Mouse (Mus musculus) forebrain, embryonic 11.5 days (tissue): ENCODE measurements around the gene Stmn3. TPM values are rescaled to one million over a fixed set of nuclear protein-coding genes. Genes with fewer than 3 reads are reported as not detected.

ENCODE experiments used
- ATAC-seq: fragments of 200-750 bp; cut with Nextera tagmentation; replicated peaks from 2 replicates; pipeline ENCODE4 v1.8.0; 2017; ENCODE audit warnings: moderate TSS enrichment; ENCODE audit not compliant: low FRiP score
- DNase-seq: peaks from one replicate; pipeline ENCODE4 v3.0.0-alpha.2; 2017; ENCODE audit warnings: low spot score
- H3K27ac ChIP-seq: fragments of 300-500 bp; sonication (generic); 2 replicates; pipeline ENCODE4 v1.5.1; 2014; ENCODE audit warnings: low read depth, low read length
- H3K27me3 ChIP-seq: fragments of 300-500 bp; sonication (generic); 2 replicates; pipeline ENCODE4 v1.6.1; 2014; ENCODE audit warnings: mild to moderate bottlenecking, low read length, mixed read lengths; ENCODE audit not compliant: control insufficient read depth, insufficient read depth
- H3K36me3 ChIP-seq: fragments of 300-500 bp; sonication (generic); 2 replicates; pipeline ENCODE4 v1.6.1; 2014; ENCODE audit warnings: mild to moderate bottlenecking, low read length, moderate library complexity, mixed read lengths; ENCODE audit not compliant: control insufficient read depth, insufficient read depth
- H3K4me1 ChIP-seq: fragments of 300-500 bp; sonication (generic); replicated peaks from 2 replicates; pipeline ENCODE4 v1.6.1; 2014; ENCODE audit warnings: low read length, mixed read lengths; ENCODE audit not compliant: control insufficient read depth, insufficient read depth
- H3K4me2 ChIP-seq: fragments of 300-500 bp; sonication (generic); 2 replicates; pipeline ENCODE4 v1.6.1; 2014; ENCODE audit warnings: low read depth, mild to moderate bottlenecking, low read length, moderate library complexity, mixed read lengths; ENCODE audit not compliant: severe bottlenecking
- H3K4me3 ChIP-seq: fragments of 300-500 bp; sonication (generic); 2 replicates; pipeline ENCODE4 v1.5.1; 2014; ENCODE audit warnings: low read depth, low read length
- H3K9ac ChIP-seq: fragments of 300-500 bp; sonication (generic); 2 replicates; pipeline ENCODE4 v1.6.1; 2014; ENCODE audit warnings: low read length
- H3K9me3 ChIP-seq: fragments of 300-500 bp; sonication (generic); 2 replicates; pipeline ENCODE4 v1.6.1; 2016; ENCODE audit warnings: low read length, mixed read lengths; ENCODE audit not compliant: control insufficient read depth
- WGBS: fragments of 180-500 bp; shearing (Covaris S2); extraction: QIAGEN DNeasy Blood & Tissue Kit; methylation state at CpG from one replicate; pipeline ENCODE4 v1.1.7; 2014; 5-methylcytosine and 5-hydroxymethylcytosine counted together
- polyA plus RNA-seq: library from polyadenylated mRNA; unstranded; fragments of >200 nt; fragmentation: Nextera tagmentation; extraction: Ambion mirVana; gene quantifications from 2 replicates; pipeline ENCODE4 v1.2.1, GENCODE M21; 2014

Stmn3 gene
- polyA plus RNA-seq: 212 and 228 TPM in 2 replicates

- Histone ChIP-seq H3K27me3 (peaks cover 5% of the 10 kb centered on the region; the same call in 1 of the 2 replicates), H3K9me3 (no peaks in the 10 kb centered on the region)
Observed at GRCm38 (mm10) chr2:181314080-181314810, at the start of gene Stmn3. Gene Stmn3, minus strand, starts transcription at chr2:181314500.

DNA sequence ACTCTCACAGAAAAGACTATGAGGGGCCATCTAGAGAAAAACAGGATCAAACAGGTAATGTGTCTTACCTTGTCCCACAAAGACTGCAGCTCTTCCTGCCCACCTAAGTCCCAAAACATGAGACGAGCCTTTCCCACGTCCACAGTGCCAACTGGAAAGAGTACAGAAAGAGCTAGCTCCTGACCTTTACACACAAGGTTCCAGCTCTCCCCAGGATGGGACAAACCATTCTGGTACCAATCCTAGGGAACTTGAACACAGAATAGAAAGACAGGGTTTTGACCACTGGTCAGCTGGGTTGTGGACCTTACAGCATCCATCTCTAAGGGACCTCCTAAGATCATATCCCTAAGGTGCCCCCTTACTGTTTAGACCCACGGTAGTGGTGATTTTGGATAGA, 49.6 kb upstream of the Stmn3 start:
- ATAC-seq (no peak), DNase-seq (no peak)
- WGBS: 79% methylated on average over 3 of the region's 3 CpGs
- peaks cover 8% of the 10 kb centered on the region; the same call in 1 of the 2 replicates for H3K36me3 ChIP-seq
- peak overlapping the region; percentile 84 for H3K4me3 ChIP-seq
- H3K27me3 ChIP-seq: no peaks in the 10 kb centered on the region
- no peaks in the 10 kb centered on the region for H3K9me3 ChIP-seq
- H3K9ac ChIP-seq: peak overlapping the region; percentile 78
- peak overlapping the region; percentile 72 for H3K4me2 ChIP-seq
- H3K4me1 ChIP-seq: peaks cover 8% of the 10 kb centered on the region; the same call in 1 of the 2 replicates
- no peak overlapping the region for H3K27ac ChIP-seq

More at GRCm38 (mm10) chr2:181314080-181314810, at the start of gene Stmn3:
- WGBS: 3% methylated on average over 23 of the region's 23 CpGs
- peak within 1 kb of the TSS; percentile 57 for H3K27ac ChIP-seq
- H3K36me3 ChIP-seq: no peaks in the 10 kb centered on the region
- DNase-seq: peak; percentile 89
- peaks cover 3% of the 10 kb centered on the region; the same call in 1 of the 2 replicates for H3K4me1 ChIP-seq
- peak; percentile 86 for ATAC-seq
- peak within 1 kb of the TSS; percentile 86 for H3K4me2 ChIP-seq
- peak within 1 kb of the TSS; percentile 60 for H3K4me3 ChIP-seq
- H3K9ac ChIP-seq: peak within 1 kb of the TSS; percentile 86

DNA sequence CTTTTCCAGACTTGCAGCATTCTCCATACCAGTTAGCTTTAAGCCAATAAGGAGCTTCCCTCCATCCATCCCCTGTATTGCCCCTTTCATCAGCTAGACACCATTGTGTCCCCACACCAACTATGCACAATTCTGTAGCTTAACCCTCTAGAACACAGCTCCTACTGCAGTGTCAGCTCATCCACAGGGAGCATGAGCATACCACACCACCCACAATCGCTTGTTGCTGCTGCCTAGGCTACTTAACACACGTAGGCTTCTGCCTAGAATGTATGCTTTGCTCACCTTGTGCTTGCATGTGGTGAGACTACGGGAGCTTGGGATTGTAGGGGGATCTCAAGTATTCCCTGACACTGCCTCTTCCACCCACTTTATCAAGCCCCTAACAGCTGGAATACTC, 42.5 kb upstream of the Stmn3 start:
- H3K4me3 ChIP-seq: no peak overlapping the region
- no peak overlapping the region for H3K27ac ChIP-seq
- H3K4me2 ChIP-seq: no peak overlapping the region
- no peaks in the 10 kb centered on the region for H3K4me1 ChIP-seq
- H3K36me3 ChIP-seq: peaks cover 6% of the 10 kb centered on the region; the same call in 1 of the 2 replicates
- 80% methylated on average over 3 of the region's 3 CpGs for WGBS
- ATAC-seq (no peak), DNase-seq (no peak)
- H3K27me3 ChIP-seq: no peaks in the 10 kb centered on the region
- no peak overlapping the region for H3K9ac ChIP-seq
- H3K9me3 ChIP-seq: no peaks in the 10 kb centered on the region

GRCm38 (mm10) chr2:181342766-181343165, 28.5 kb upstream of the Stmn3 start:
- H3K4me1 ChIP-seq: no peaks in the 10 kb centered on the region
- H3K27me3 ChIP-seq: no peaks in the 10 kb centered on the region
- no peak for DNase-seq
- H3K36me3 ChIP-seq: peaks cover 2% of the 10 kb centered on the region
- no peaks in the 10 kb centered on the region for H3K9me3 ChIP-seq
- no peak for ATAC-seq
- no peak overlapping the region for H3K4me3 ChIP-seq
- no peak overlapping the region for H3K4me2 ChIP-seq
- no peak overlapping the region for H3K9ac ChIP-seq
- WGBS: 93% methylated on average over 6 of the region's 6 CpGs
- no peak overlapping the region for H3K27ac ChIP-seq

DNA sequence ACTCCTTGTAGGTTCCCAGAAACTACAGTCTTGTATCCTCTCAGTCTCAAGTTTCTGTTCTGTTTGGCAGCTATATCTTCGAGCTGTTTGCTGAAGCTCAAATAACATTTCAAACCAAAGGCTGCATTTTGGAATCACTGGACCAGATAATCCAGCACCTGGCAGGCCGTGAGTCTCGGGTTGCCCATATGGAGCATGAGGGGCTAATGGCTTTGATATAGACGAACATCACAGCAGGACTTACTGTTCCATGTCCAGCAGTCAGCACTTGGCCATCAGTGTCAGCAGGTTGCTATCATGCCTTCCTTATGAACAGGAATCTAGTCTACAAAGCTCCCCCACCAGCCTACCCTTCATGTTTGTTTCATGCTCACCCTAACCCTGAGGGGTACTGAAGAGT, 26.1 kb upstream of the Stmn3 start:
- DNase-seq (no peak), ATAC-seq (no peak)
- H3K4me3 ChIP-seq: no peak overlapping the region
- no peaks in the 10 kb centered on the region for H3K9me3 ChIP-seq
- no peak overlapping the region for H3K4me2 ChIP-seq
- H3K27me3 ChIP-seq: no peaks in the 10 kb centered on the region
- no peaks in the 10 kb centered on the region for H3K4me1 ChIP-seq
- WGBS: 91% methylated on average over 4 of the region's 4 CpGs
- H3K9ac ChIP-seq: no peak overlapping the region
- H3K27ac ChIP-seq: no peak overlapping the region
- H3K36me3 ChIP-seq: no peaks in the 10 kb centered on the region; the same call in 1 of the 2 replicates

- Histone ChIP-seq H3K27me3 (no peaks in the 10 kb centered on the region), H3K9ac (no peak overlapping the region), H3K27ac (no peak overlapping the region), H3K36me3 (no peaks in the 10 kb centered on the region; the same call in 1 of the 2 replicates), H3K9me3 (no peaks in the 10 kb centered on the region), H3K4me3 (no peak overlapping the region), H3K4me1 (no peaks in the 10 kb centered on the region), H3K4me2 (no peak overlapping the region)
- 0 out of 2 replicates have a peak, but pooled peaks have one; percentile 42 for ATAC-seq
- DNase-seq: peak; percentile 70
- WGBS: 56% methylated on average over 3 of the region's 3 CpGs
Observed at GRCm38 (mm10) chr2:181334023-181334422, 19.7 kb upstream of the Stmn3 start.

DNA sequence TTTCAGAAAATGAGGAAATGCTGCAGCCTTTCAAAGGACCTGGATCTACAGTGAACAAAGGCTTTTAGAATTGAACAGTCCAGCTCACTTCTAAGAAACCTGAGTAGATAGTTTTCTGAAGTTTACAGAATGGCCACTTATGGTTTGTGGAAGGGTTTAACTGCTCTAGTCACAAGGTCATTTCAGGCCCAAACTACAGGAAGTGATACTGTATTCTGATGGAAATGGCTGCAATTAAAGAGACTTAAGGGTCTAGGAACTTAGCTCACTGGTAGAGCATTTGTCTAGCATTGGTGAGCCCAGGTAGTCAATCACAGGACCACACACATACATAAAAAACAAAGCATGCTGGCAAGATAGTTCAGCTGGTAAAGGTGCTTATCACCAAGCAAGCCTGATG, 18.2 kb upstream of the Stmn3 start:
- DNase-seq (no peak), ATAC-seq (no peak)
- no peaks in the 10 kb centered on the region for H3K9me3 ChIP-seq
- no peak overlapping the region for H3K4me3 ChIP-seq
- no peaks in the 10 kb centered on the region; the same call in 1 of the 2 replicates for H3K36me3 ChIP-seq
- no peak overlapping the region for H3K4me2 ChIP-seq
- H3K4me1 ChIP-seq: no peaks in the 10 kb centered on the region
- H3K27ac ChIP-seq: no peak overlapping the region
- H3K9ac ChIP-seq: no peak overlapping the region
- H3K27me3 ChIP-seq: no peaks in the 10 kb centered on the region

DNA sequence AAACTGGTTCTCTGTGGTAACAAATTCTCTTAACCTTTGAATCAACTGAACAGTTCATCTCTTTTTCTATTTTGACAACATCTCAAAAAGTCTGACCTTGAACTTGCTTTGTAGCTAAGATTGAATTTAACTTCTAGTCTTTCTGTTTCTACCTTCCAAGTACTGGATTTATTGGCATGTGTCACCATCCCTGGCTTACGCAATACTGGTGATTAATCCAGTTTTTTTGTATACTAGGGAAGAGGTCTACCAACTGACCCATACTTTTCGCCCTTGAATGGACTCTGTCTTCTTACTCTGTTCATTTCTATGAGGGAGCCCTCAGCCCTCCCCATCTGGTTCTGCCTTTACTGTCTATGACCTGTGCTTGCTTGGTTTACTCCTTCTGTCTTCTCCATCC, 11.8 kb upstream of the Stmn3 start:
- Histone ChIP-seq H3K27ac (no peak overlapping the region), H3K27me3 (no peaks in the 10 kb centered on the region), H3K9me3 (no peaks in the 10 kb centered on the region), H3K4me2 (no peak overlapping the region), H3K4me3 (no peak overlapping the region), H3K9ac (no peak overlapping the region), H3K36me3 (no peaks in the 10 kb centered on the region; the same call in 1 of the 2 replicates), H3K4me1 (no peaks in the 10 kb centered on the region)
- DNase-seq: no peak
- no peak for ATAC-seq
- whole genome bisulfite sequencing: 94% methylated on average over 2 of the region's 2 CpGs

DNA sequence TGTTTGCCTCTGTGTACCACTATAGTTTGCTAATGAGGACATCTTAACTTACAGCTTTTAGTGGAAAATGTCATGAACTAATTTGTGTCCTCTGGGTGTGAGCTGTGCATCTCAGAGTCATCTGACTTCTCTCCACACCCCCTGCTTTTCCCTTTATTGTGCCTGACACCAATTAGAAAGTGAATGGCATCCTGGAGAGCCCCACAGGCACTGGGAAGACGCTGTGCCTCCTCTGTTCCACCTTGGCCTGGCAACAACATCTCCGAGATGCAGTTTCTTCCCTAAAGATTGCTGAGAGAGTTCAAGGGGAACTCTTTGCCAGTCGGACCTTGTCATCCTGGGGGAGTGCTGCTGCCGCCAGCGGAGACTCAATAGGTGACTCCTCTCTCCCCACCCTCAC, 7.8 kb upstream of the Stmn3 start:
- Histone ChIP-seq H3K27ac (no peak overlapping the region), H3K9ac (no peak overlapping the region), H3K36me3 (no peaks in the 10 kb centered on the region; the same call in 1 of the 2 replicates), H3K9me3 (no peaks in the 10 kb centered on the region), H3K27me3 (no peaks in the 10 kb centered on the region), H3K4me2 (no peak overlapping the region), H3K4me3 (no peak overlapping the region), H3K4me1 (peaks cover 3% of the 10 kb centered on the region; the same call in 1 of the 2 replicates)
- 81% methylated on average over 5 of the region's 5 CpGs for WGBS
- DNase-seq (no peak), ATAC-seq (no peak)
